Mouse (Mus musculus): ENCODE data around the gene Sbno2. TPM values are rescaled to one million over a fixed set of nuclear protein-coding genes. Genes with fewer than 3 reads are reported as not detected.

The Sbno2 gene
- polyA plus RNA-seq, 1 experiment: 151 TPM

DNA sequence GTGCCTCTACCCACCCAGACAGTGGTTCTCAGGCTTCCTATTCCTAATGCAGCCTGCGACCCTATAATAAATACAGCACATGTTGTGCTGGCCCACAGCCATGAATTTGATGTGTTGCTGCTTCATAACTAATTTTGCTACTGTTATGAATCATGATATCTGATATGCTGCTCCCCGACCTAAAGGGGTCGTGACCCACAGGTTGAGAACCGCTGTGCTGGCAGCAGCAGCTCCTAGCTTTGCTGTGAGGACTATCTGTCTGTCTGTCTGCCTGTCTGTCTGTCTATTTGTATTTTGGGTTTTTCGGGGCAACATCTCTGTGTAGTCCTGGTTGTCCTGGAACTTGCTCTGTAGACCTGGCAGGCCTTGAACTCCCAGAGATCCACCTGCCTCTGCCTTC is 81.6 kb downstream of the Sbno2 start:
- Histone ChIP-seq H3K36me3 (replicated peaks; ENCODE audit: low read length) (peaks cover 99% of the 10 kb centered on the region), H3K27me3 (replicated peaks) (no peaks in the 10 kb centered on the region), H3K4me1 (peaks cover 100% of the 10 kb centered on the region), H3K4me3 (replicated peaks) (peak overlapping the region; percentile 89), H3K9me3 (no peaks in the 10 kb centered on the region)
- TF ChIP-seq FLI1 (IDR thresholded peaks at IDR 0.05; ENCODE audit: low read length) (no peak), GATA1 (IDR thresholded peaks at IDR 0.05; ENCODE audit: borderline replicate concordance, low read length) (no peak)

DNA sequence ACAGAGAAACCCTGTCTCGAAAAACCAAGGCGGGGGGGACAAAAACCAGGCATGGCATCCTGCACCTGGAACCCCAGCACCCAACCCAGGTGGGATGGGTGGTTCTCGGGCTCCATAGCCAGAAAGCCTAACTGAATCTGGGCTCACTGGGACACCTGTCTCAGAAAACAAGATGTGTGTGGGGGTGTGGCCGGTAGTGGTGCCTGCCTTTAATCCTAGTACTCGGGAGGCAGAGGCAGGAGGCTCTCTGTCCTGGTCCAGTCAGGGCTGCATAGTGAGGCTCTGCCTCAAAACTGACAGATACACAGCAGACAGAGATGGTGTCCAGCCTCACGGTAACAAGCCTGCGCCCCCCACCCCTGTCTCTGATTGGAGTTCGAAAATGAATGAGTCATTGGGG is 82.6 kb downstream of the Sbno2 start:
- no peak for TF ChIP-seq GATA1 (IDR thresholded peaks at IDR 0.05; ENCODE audit: borderline replicate concordance, low read length)
- no peak for TF ChIP-seq FLI1 (IDR thresholded peaks at IDR 0.05; ENCODE audit: low read length)
- H3K4me1 ChIP-seq: peaks cover 97% of the 10 kb centered on the region
- no peaks in the 10 kb centered on the region for H3K9me3 ChIP-seq
- no peaks in the 10 kb centered on the region for H3K27me3 ChIP-seq (replicated peaks)
- H3K36me3 ChIP-seq (replicated peaks; ENCODE audit: low read length): peaks cover 96% of the 10 kb centered on the region
- H3K4me3 ChIP-seq (replicated peaks): peak overlapping the region; percentile 80

DNA sequence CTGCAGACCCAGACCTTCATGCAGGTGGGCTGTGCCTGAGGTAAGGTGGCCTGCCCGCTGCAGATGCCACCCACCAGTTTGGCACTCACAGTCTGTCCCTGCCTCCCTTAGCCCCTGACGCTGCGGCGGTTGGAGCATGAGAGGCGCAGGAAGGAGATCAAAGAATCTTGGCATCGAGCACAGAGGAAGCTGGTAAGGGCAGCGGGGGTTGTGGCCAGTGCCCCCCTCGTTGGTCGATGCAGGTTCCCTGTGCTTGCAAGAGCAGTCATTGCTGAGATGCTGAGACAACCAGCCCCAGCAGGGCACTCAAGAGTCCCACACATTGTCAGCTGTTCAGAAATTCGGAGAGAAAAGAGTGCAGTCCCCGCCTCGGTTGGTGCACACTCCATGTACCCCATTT is 83.2 kb downstream of the Sbno2 start:
- Histone ChIP-seq H3K4me3 (replicated peaks) (peak overlapping the region; percentile 86), H3K36me3 (replicated peaks; ENCODE audit: low read length) (peaks cover 94% of the 10 kb centered on the region), H3K4me1 (peaks cover 94% of the 10 kb centered on the region), H3K9me3 (no peaks in the 10 kb centered on the region), H3K27me3 (replicated peaks) (no peaks in the 10 kb centered on the region)
- TF ChIP-seq GATA1 (IDR thresholded peaks at IDR 0.05; ENCODE audit: borderline replicate concordance, low read length) (no peak), FLI1 (IDR thresholded peaks at IDR 0.05; ENCODE audit: low read length) (no peak)

DNA sequence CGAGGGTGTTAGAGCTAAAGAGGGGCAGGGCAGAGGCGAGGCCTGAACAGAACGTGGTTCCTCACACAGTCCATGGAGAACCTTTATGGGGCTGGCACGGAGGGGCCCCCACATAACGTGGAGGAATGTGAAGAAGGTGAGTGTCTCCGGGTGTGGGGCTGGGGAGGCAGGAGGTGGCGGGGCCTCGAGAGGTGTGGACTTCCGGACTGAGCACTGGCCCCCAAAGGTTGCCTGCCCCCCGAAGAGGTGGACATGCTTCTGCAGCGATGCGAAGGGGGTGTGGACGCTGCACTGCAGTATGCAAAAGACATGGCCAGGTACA is 84.1 kb downstream of the Sbno2 start:
- H3K4me1 ChIP-seq: peaks cover 92% of the 10 kb centered on the region
- no peaks in the 10 kb centered on the region for H3K27me3 ChIP-seq (replicated peaks)
- H3K36me3 ChIP-seq (replicated peaks; ENCODE audit: low read length): peaks cover 90% of the 10 kb centered on the region
- H3K9me3 ChIP-seq: no peaks in the 10 kb centered on the region
- TF ChIP-seq GATA1 (IDR thresholded peaks at IDR 0.05; ENCODE audit: borderline replicate concordance, low read length) (no peak), FLI1 (IDR thresholded peaks at IDR 0.05; ENCODE audit: low read length) (no peak)
- peak overlapping the region; percentile 92 for H3K4me3 ChIP-seq (replicated peaks)

DNA sequence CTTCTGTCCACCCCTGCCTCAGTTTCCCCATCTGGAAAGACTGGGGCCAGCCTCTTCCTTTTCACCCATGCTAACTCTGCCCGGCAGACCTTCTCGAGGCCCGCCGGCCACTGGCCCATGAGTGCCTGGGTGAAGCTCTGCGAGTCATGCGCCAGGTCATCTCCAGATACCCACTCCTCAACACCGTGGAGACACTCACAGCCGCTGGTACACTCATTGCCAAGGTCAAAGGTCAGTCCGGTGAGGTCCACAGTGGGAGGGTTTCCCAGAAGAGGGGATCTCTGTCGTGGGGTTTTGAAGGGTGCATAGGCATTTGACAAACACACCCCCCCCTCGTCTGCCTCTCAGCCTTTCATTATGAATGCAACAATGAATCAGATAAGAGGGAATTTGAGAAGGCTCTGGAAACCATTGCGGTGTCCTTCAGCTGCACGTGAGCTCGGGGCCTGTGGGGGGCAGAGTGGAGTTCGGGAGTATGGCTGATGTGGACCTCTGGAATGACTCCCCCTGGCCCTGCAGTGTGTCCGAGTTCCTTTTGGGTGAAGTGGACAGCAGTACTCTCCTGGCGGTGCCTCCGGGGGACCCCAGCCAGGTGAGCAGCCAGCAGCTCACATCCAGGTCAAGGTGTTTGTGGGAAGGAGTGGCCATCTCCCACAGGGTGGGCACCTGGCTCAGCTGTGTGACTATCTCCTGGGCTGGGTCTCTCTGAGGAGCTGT is 84.6 kb downstream of the Sbno2 start:
- Histone ChIP-seq H3K27me3 (replicated peaks) (no peaks in the 10 kb centered on the region), H3K4me1 (peaks cover 92% of the 10 kb centered on the region), H3K9me3 (no peaks in the 10 kb centered on the region), H3K4me3 (replicated peaks) (peak overlapping the region; percentile 92), H3K36me3 (replicated peaks; ENCODE audit: low read length) (peaks cover 90% of the 10 kb centered on the region)
- TF ChIP-seq FLI1 (IDR thresholded peaks at IDR 0.05; ENCODE audit: low read length) (no peak), GATA1 (IDR thresholded peaks at IDR 0.05; ENCODE audit: borderline replicate concordance, low read length) (no peak)

DNA sequence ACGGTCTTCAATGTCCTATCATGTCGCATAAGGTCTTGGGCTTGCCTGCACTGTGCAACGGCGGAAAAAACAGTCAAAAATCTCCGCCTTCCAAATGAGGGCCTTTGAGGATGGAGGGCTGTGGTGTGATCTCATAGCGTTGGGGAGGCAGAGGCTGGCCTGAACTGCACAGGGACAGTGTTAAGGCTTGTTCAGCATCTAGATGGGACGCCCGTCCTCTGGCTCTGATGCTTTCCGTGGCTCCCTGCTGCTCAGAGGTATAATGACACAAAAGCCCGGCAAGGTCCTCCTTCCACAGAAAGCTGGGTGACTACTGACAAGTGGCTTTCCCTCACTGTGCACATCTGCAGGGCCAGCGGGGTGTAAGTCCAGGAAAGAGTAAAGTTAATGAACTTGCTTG is 85.2 kb downstream of the Sbno2 start:
- H3K9me3 ChIP-seq: no peaks in the 10 kb centered on the region
- H3K4me1 ChIP-seq: peaks cover 92% of the 10 kb centered on the region
- peaks cover 90% of the 10 kb centered on the region for H3K36me3 ChIP-seq (replicated peaks; ENCODE audit: low read length)
- no peaks in the 10 kb centered on the region for H3K27me3 ChIP-seq (replicated peaks)
- TF ChIP-seq GATA1 (IDR thresholded peaks at IDR 0.05; ENCODE audit: borderline replicate concordance, low read length) (no peak), FLI1 (IDR thresholded peaks at IDR 0.05; ENCODE audit: low read length) (no peak)
- peak overlapping the region; percentile 92 for H3K4me3 ChIP-seq (replicated peaks)

DNA sequence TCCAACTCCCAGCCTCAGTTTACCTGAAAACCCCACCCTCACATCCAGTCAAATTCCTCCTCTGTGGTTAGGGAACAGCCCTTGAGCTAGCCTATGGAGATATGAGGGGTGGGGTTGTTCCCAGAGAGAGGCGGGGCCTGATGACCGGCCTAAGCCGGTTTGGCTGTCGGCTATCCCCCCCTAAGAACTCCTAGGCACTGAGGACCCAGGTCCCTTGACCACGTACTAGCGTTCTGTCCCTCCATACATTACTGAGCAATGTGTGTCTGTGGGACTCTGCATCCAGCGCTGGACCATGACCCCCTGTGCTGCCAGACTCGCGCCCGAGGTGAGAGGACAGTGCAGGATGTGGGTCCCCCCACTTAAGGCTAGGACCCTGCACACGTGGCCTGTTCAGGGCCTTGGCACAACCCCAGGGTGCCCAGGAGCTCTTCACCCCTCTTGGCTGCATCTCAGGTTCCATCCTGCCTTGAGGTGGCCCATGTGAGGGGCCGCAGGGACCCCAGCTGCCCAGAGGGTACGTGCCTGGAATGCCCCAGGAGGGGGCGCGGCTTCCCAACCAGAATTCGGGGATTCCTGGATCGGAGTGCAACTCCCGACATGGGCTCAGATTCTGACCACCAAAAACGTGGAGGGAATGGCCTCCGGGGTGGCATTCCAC is 85.8 kb downstream of the Sbno2 start:
- Histone ChIP-seq H3K4me1 (peaks cover 92% of the 10 kb centered on the region), H3K36me3 (replicated peaks; ENCODE audit: low read length) (peaks cover 90% of the 10 kb centered on the region), H3K4me3 (replicated peaks) (peak overlapping the region; percentile 92)

DNA sequence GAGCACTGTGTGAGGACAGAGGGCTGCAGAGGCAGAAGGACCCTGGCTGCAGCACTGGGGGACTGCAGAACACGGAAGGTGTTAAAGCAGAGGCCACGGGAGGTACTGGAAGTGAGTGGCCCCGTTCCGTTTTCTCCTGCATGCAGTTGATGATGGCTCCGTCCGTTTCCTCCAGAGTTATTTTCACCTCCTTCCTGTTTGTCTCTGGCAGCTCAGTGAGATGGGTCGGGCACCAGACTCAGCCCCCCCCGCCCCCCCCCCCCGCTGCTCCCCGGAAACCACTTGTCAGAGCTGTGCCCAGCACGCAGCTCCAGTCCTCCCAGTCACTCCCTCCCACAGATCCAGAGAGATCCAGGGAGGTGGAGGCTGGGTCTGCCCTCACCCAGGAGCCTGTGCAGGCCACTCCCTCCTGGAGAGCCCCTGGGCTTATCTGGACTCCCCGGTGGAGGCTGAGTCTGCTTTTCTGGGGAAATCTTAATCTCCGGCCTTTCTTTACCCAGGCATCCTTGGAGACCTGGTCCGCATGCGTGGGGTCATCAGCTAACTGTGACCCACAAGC is 86.6 kb downstream of the Sbno2 start:
- Histone ChIP-seq H3K36me3 (replicated peaks; ENCODE audit: low read length) (peaks cover 90% of the 10 kb centered on the region), H3K9me3 (no peaks in the 10 kb centered on the region), H3K27me3 (replicated peaks) (no peaks in the 10 kb centered on the region), H3K4me1 (peaks cover 92% of the 10 kb centered on the region), H3K4me3 (replicated peaks) (peak overlapping the region; percentile 92)
- TF ChIP-seq GATA1 (IDR thresholded peaks at IDR 0.05; ENCODE audit: borderline replicate concordance, low read length) (no peak), FLI1 (IDR thresholded peaks at IDR 0.05; ENCODE audit: low read length) (no peak)

More for the DNA sequence above, 85.8 kb downstream of the Sbno2 start:
- TF ChIP-seq GATA1 (IDR thresholded peaks at IDR 0.05; ENCODE audit: borderline replicate concordance, low read length): no peak
- Histone ChIP-seq H3K27me3 (replicated peaks) (no peaks in the 10 kb centered on the region), H3K9me3 (no peaks in the 10 kb centered on the region)

DNA sequence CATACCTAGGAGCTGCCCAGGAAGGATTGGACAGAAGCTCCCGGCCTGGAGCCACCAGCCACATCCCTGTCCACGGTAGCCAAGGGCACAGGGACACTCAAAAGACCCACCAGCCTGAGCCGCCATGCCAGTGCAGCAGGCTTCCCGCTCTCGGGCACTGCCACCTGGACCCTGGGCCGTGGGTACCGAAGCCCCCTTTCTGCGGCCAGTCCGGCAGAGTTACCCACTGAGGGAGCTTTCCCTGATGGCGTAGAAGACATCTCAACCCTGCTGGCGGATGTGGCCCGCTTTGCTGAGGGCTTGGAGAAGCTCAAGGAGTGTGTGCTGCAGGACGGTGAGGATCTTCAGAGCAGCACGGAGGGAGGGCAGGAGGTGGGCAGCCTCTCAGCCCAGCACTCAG is 87.6 kb downstream of the Sbno2 start:
- Histone ChIP-seq H3K9me3 (no peaks in the 10 kb centered on the region), H3K27me3 (replicated peaks) (no peaks in the 10 kb centered on the region), H3K36me3 (replicated peaks; ENCODE audit: low read length) (peaks cover 90% of the 10 kb centered on the region), H3K4me1 (peaks cover 90% of the 10 kb centered on the region), H3K4me3 (replicated peaks) (peak overlapping the region; percentile 97)
- TF ChIP-seq GATA1 (IDR thresholded peaks at IDR 0.05; ENCODE audit: borderline replicate concordance, low read length): no peak
- no peak for TF ChIP-seq FLI1 (IDR thresholded peaks at IDR 0.05; ENCODE audit: low read length)

DNA sequence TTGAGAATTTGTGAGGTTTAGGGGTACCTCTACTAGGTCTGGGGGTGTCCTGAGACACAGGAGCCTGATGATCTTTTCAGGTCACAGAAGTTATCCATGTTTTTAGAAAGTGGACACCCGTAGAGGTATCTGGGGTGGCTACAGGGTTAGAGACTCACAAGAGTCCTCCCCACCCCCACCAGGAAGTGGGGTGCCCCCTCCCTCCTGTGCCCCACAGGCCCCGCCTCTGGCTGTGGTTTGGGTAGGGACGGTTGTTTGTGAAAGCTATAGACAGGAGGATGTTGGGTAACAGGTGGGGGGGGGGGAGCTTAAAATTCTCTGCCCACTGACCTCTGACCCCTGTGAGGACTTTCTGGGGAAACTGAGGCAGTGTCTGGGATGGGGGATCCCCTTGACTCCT is 88.0 kb downstream of the Sbno2 start:
- H3K9me3 ChIP-seq: no peaks in the 10 kb centered on the region
- H3K4me1 ChIP-seq: peaks cover 87% of the 10 kb centered on the region
- H3K4me3 ChIP-seq (replicated peaks): peak overlapping the region; percentile 97
- H3K27me3 ChIP-seq (replicated peaks): no peaks in the 10 kb centered on the region
- peaks cover 90% of the 10 kb centered on the region for H3K36me3 ChIP-seq (replicated peaks; ENCODE audit: low read length)
- TF ChIP-seq GATA1 (IDR thresholded peaks at IDR 0.05; ENCODE audit: borderline replicate concordance, low read length) (no peak), FLI1 (IDR thresholded peaks at IDR 0.05; ENCODE audit: low read length) (no peak)

Measured in megakaryocyte, embryonic 14.5 days (primary cell).